Mouse (Mus musculus): ENCODE measurements around the gene Gm17655.

DNA sequence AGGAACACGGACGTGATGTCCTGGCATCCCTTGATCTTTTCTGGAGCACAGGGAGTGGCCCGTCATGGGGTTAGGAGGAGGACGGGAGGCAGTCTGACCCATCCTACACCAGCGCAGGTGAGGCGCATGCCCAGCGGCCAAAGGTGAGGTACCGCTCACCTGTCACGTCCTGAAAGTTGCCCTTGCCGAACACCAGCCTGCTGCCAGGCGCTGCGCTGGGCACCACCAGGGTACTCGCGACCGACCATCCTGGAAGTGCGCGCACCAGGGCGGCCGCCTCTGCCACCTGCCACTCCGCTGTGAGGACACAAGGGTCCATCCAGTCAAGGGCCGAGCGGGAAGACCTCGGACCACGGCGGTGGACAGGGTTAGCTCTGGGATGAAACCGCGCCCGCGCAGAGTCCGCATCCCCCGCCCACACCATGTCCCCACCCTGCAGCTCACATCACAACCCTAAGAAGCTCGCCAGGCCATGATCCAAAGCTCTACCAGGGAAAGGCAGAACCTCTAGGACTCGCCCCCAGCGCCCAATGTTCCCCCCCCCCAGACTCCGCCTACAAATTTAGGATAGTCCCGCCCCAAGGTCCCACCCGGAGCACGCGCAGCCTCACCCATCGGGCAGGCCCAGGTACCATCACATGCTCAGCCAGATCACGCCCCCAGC lies 34.7 kb upstream of the Gm17655 start:
- TF ChIP-seq USF1 (IDR thresholded peaks at IDR 0.05; ENCODE audit: low read depth) (no peak), POLR2A (IDR thresholded peaks at IDR 0.05; ENCODE audit: insufficient read length, low read depth) (no peak), TCF12 (IDR thresholded peaks at IDR 0.05; ENCODE audit: insufficient read depth, poor library complexity, severe bottlenecking) (no peak), MYOD1 (IDR thresholded peaks at IDR 0.05; ENCODE audit: control insufficient read depth in 1 of 3, insufficient read length in 2 of 3, low read depth in 2 of 3) (no peak), REST (IDR thresholded peaks at IDR 0.05; ENCODE audit: insufficient read depth, insufficient read length) (no peak), E2F4 (IDR thresholded peaks at IDR 0.05; ENCODE audit: insufficient read depth) (no peak), SRF (IDR thresholded peaks at IDR 0.05; ENCODE audit: control insufficient read depth, insufficient read length, low read depth) (no peak), MAX (IDR thresholded peaks at IDR 0.05; ENCODE audit: low read depth) (no peak)
